Mouse (Mus musculus) forebrain, embryonic 11.5 days (tissue): ENCODE data around the gene Psmd4. TPM values are rescaled to one million over a fixed set of nuclear protein-coding genes. Genes with fewer than 3 reads are reported as not detected.
"Not testable (repeated sequence)": the region's sequence is repeated elsewhere in the genome, so short reads cannot be mapped to it uniquely, and the experiment has no call there.

ENCODE experiments used
- ATAC-seq: fragments of 200-750 bp; cut with Nextera tagmentation; replicated peaks from 2 replicates; pipeline ENCODE4 v1.8.0; 2017; ENCODE audit warnings: moderate TSS enrichment; ENCODE audit not compliant: low FRiP score
- DNase-seq: peaks from one replicate; pipeline ENCODE4 v3.0.0-alpha.2; 2017; ENCODE audit warnings: low spot score
- H3K27ac ChIP-seq: fragments of 300-500 bp; sonication (generic); 2 replicates; pipeline ENCODE4 v1.5.1; 2014; ENCODE audit warnings: low read depth, low read length
- H3K27me3 ChIP-seq: fragments of 300-500 bp; sonication (generic); 2 replicates; pipeline ENCODE4 v1.6.1; 2014; ENCODE audit warnings: mild to moderate bottlenecking, low read length, mixed read lengths; ENCODE audit not compliant: control insufficient read depth, insufficient read depth
- H3K36me3 ChIP-seq: fragments of 300-500 bp; sonication (generic); 2 replicates; pipeline ENCODE4 v1.6.1; 2014; ENCODE audit warnings: mild to moderate bottlenecking, low read length, moderate library complexity, mixed read lengths; ENCODE audit not compliant: control insufficient read depth, insufficient read depth
- H3K4me1 ChIP-seq: fragments of 300-500 bp; sonication (generic); replicated peaks from 2 replicates; pipeline ENCODE4 v1.6.1; 2014; ENCODE audit warnings: low read length, mixed read lengths; ENCODE audit not compliant: control insufficient read depth, insufficient read depth
- H3K4me2 ChIP-seq: fragments of 300-500 bp; sonication (generic); 2 replicates; pipeline ENCODE4 v1.6.1; 2014; ENCODE audit warnings: low read depth, mild to moderate bottlenecking, low read length, moderate library complexity, mixed read lengths; ENCODE audit not compliant: severe bottlenecking
- H3K4me3 ChIP-seq: fragments of 300-500 bp; sonication (generic); 2 replicates; pipeline ENCODE4 v1.5.1; 2014; ENCODE audit warnings: low read depth, low read length
- H3K9ac ChIP-seq: fragments of 300-500 bp; sonication (generic); 2 replicates; pipeline ENCODE4 v1.6.1; 2014; ENCODE audit warnings: low read length
- H3K9me3 ChIP-seq: fragments of 300-500 bp; sonication (generic); 2 replicates; pipeline ENCODE4 v1.6.1; 2016; ENCODE audit warnings: low read length, mixed read lengths; ENCODE audit not compliant: control insufficient read depth
- WGBS: fragments of 180-500 bp; shearing (Covaris S2); extraction: QIAGEN DNeasy Blood & Tissue Kit; methylation state at CpG from one replicate; pipeline ENCODE4 v1.1.7; 2014; 5-methylcytosine and 5-hydroxymethylcytosine counted together
- polyA plus RNA-seq: library from polyadenylated mRNA; unstranded; fragments of >200 nt; fragmentation: Nextera tagmentation; extraction: Ambion mirVana; gene quantifications from 2 replicates; pipeline ENCODE4 v1.2.1, GENCODE M21; 2014

Gene Psmd4
- polyA plus RNA-seq, 1 experiment from 2014 or later: 312 TPM

DNA sequence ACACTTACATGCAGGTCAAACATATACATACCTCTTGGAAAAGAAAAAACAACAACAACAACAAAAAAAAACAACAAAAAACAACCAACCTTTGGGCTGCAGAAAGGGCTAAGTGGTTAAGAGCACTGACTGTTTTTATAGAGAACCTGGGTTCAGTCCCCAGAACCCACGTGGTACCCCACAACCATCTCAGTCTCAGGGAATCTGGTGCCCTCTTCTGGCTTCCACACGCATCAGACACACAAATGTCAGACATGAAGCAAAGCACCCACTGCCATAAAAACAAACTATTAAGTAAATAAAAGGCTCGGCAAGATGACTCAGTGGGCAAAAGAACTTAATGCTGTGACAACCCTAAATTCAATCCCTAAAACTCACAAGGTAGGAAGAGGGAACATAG, 12.5 kb downstream of the Psmd4 start:
- no peak for ATAC-seq
- no peaks in the 10 kb centered on the region for H3K4me1 ChIP-seq
- no peaks in the 10 kb centered on the region for H3K9me3 ChIP-seq
- WGBS: 74% methylated on average over 3 of the region's 3 CpGs
- no peak overlapping the region for H3K9ac ChIP-seq
- H3K27me3 ChIP-seq: no peaks in the 10 kb centered on the region
- DNase-seq: no peak
- H3K4me3 ChIP-seq: no peak overlapping the region
- peaks cover 10% of the 10 kb centered on the region; the same call in 1 of the 2 replicates for H3K36me3 ChIP-seq
- H3K27ac ChIP-seq: no peak overlapping the region
- no peak overlapping the region for H3K4me2 ChIP-seq

DNA sequence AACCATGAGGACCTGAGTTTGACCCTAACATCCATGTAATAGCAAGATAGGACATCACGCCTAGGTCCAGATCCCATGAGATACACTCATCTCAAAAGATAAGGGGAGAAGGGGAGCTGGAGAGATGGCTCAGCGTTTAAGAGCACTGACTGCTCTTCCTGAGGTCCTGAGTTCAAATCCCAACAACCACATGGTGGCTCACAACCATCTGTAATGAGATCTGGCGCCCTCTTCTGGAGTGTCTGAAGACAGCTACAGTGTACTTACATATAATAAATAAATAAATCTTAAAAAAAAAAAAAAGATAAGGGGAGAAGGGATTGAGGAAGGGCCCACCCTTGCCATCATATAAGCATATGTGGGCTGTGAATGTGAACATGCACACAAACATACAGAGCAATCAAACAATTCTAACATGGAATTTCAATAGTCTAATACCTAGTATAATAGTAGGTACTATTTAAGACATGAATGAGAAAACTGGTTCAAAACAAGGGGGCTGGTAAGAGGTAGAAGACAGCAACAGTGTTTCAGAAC, 13.1 kb downstream of the Psmd4 start:
- not testable (repeated sequence) for H3K4me3 ChIP-seq, ATAC-seq, H3K4me1 ChIP-seq, H3K27ac ChIP-seq, H3K9me3 ChIP-seq, H3K9ac ChIP-seq, H3K4me2 ChIP-seq, H3K27me3 ChIP-seq, DNase-seq
- WGBS: 67% methylated on average over 3 of the region's 3 CpGs
- peaks cover 10% of the 10 kb centered on the region; the same call in 1 of the 2 replicates for H3K36me3 ChIP-seq

DNA sequence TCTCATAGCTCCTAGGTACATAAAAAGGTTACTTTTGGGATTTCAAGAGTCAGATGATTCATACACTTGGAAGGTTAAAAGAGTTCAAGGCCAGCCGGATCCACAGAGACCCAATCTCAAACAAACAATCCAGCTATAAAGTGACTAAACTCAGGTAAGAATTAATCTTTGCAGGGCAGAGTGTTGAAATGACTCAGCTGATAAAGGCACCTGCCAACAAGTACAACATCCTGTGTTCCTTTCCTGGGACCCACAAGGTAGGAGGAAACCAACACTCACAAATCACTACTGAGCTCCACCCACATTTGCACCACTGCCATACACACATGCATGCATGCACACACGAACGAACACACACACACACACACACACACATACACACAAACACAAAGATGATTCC, 13.8 kb downstream of the Psmd4 start:
- DNase-seq (no peak), ATAC-seq (no peak)
- no peak overlapping the region for H3K9ac ChIP-seq
- WGBS: 92% methylated on average over 3 of the region's 3 CpGs
- H3K27ac ChIP-seq: no peak overlapping the region
- H3K36me3 ChIP-seq: peaks cover 9% of the 10 kb centered on the region; the same call in 1 of the 2 replicates
- H3K4me3 ChIP-seq: no peak overlapping the region
- no peaks in the 10 kb centered on the region for H3K27me3 ChIP-seq
- no peak overlapping the region for H3K4me2 ChIP-seq
- no peaks in the 10 kb centered on the region for H3K9me3 ChIP-seq
- no peaks in the 10 kb centered on the region; the same call in 1 of the 2 replicates for H3K4me1 ChIP-seq

DNA sequence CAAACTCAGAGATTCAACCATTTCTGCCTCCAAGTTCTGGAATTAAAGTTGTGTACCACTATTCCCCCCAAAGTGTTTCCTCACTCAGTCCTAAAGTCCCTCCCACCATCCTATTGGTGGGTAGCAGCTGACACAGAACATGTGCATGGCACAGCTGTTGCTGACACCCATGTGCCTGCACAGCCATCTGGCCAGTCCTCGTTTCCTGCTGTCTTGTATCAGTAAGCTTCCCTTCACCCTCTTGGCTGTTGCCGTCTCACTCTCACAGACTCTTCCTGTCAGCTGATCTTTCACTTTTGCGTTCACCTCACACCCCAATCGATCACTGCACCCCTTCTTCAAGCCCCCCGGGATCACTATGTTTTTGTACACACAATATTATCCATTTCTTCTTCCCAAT, 14.7 kb downstream of the Psmd4 start:
- Histone ChIP-seq H3K9ac (no peak overlapping the region), H3K27me3 (no peaks in the 10 kb centered on the region), H3K4me3 (no peak overlapping the region), H3K9me3 (no peaks in the 10 kb centered on the region), H3K36me3 (peaks cover 4% of the 10 kb centered on the region; the same call in 1 of the 2 replicates), H3K27ac (no peak overlapping the region), H3K4me2 (no peak overlapping the region), H3K4me1 (no peaks in the 10 kb centered on the region; the same call in 1 of the 2 replicates)
- DNase-seq: no peak
- WGBS: 82% methylated on average over 5 of the region's 5 CpGs
- ATAC-seq: no peak

DNA sequence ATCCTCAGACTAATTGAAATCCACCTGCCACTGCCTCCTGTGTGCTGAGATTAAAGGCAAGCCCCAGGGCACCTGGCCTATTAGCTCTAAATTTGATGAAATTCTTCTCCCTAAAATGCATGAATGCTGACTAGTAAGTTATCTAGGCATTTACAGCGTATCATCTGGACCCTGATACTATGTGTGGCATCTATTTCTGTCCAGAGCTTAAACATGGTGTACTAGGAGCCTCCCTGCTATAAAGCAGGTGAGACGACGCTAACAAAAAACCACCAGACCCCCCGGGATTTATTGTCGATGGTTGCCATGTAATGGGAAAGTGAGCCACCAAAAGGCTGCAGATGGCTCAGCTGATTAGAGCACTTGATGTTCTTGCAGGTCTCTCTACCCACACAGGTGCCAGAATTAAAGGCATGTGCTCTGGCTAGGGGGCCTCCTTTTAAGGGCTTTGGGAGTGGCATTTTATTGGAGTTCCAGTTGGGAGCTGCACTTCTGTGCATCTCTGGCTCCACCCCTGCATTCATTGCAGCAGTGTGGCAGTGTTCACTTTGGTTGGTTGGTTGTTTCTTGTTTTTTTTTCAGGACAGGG, 15.3 kb downstream of the Psmd4 start:
- Histone ChIP-seq H3K27me3 (no peaks in the 10 kb centered on the region), H3K4me2 (no peak overlapping the region), H3K4me1 (no peaks in the 10 kb centered on the region; the same call in 1 of the 2 replicates), H3K36me3 (peaks cover 4% of the 10 kb centered on the region; the same call in 1 of the 2 replicates), H3K9ac (no peak overlapping the region), H3K9me3 (no peaks in the 10 kb centered on the region), H3K4me3 (no peak overlapping the region), H3K27ac (no peak overlapping the region)
- WGBS: 59% methylated on average over 5 of the region's 5 CpGs
- no peak for DNase-seq
- no peak for ATAC-seq

DNA sequence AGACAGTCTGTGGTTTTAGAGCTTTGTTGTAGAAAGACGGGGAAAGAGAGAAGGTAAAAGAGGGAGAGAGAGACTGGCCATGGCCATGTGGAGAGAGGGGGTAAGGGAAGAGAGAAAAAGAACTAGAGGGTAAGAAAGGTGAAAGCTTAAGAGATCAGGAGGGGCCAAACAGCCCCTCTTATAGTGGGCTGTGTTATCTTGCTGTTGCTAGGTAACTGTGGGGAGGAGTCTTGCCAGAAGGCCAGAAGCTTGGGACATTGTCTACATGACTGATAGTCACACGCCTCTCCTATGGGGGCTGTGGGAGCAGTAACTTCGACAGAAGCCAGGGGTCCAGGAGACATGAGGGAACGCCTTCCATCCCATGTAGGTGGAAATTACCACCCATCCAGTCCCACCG, 17.2 kb downstream of the Psmd4 start:
- Histone ChIP-seq H3K9me3 (no peaks in the 10 kb centered on the region), H3K27me3 (no peaks in the 10 kb centered on the region), H3K4me2 (no peak overlapping the region), H3K9ac (no peak overlapping the region), H3K4me1 (no peaks in the 10 kb centered on the region; the same call in 1 of the 2 replicates), H3K36me3 (no peaks in the 10 kb centered on the region), H3K27ac (no peak overlapping the region), H3K4me3 (no peak overlapping the region)
- WGBS: 54% methylated on average over 5 of the region's 5 CpGs
- no peak for ATAC-seq
- DNase-seq: no peak

DNA sequence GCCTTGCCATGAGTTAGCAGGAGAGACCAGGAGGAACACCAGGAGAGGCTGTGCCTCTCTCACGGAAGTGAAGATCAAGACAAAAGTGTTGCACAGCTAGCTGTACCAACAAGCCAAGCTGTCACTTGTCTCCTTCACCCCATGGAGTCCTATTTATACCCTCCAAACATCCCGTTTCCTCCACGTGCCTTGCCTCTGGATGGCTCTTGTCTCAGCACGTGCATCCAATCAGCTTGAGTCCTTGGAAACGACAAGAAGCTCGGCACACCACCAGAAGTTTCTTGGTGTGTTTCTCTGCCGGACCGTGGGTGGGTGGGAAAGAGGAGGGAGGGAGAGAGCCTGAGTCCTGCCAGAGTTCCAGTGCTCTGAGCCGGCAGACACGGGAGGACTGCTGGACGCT, 17.9 kb downstream of the Psmd4 start:
- Histone ChIP-seq H3K9me3 (no peaks in the 10 kb centered on the region), H3K4me1 (no peaks in the 10 kb centered on the region; the same call in 1 of the 2 replicates), H3K36me3 (no peaks in the 10 kb centered on the region), H3K4me3 (no peak overlapping the region), H3K9ac (no peak overlapping the region), H3K27me3 (no peaks in the 10 kb centered on the region), H3K4me2 (no peak overlapping the region), H3K27ac (no peak overlapping the region)
- 32% methylated on average over 11 of the region's 11 CpGs for whole genome bisulfite sequencing
- DNase-seq: no peak
- ATAC-seq: no peak

DNA sequence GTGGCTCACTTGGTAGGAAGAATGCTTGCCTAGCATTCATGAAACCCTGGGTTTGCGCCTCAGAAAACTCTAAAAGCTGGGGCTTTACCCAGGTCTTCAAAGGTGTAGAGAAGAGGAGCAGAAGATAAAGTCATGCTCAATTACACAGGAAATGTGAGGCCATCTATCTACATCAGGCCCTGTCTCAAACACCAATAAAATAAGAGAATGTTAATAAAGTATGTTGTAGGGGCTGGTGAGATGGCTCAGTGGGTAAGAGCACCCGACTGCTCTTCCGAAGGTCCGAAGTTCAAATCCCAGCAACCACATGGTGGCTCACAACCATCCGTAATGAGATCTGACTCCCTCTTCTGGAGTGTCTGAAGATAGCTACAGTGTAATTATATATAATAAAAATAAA, 21.5 kb downstream of the Psmd4 start:
- H3K4me2 ChIP-seq, H3K36me3 ChIP-seq, H3K4me3 ChIP-seq, H3K4me1 ChIP-seq, DNase-seq, ATAC-seq, H3K27ac ChIP-seq, H3K9me3 ChIP-seq, H3K9ac ChIP-seq, H3K27me3 ChIP-seq: not testable (repeated sequence)
- WGBS: 97% methylated on average over 5 of the region's 5 CpGs

DNA sequence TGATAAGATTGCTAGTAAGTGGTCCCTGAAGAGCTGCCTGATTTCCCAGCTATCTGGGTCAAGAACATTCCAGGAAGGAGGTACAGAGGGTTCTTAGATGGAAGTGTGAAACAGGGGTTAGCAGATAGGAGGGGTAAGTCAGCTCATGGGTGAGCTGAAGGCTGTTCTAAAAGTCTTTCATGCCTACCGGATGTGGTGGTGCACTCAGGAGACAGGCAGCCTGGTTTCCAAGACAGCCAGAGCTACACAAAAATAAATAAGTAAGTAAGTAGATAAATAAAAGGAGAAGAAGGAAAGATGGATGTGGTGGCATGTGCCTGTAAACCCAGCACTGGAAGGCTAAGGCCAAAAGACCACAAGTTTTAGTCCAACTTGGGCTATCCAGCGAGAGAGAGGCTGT, 23.7 kb downstream of the Psmd4 start:
- Histone ChIP-seq H3K4me3 (no peak overlapping the region), H3K4me1 (peaks cover 9% of the 10 kb centered on the region; the same call in 1 of the 2 replicates), H3K27me3 (no peaks in the 10 kb centered on the region), H3K27ac (no peak overlapping the region), H3K4me2 (no peak overlapping the region), H3K9ac (no peak overlapping the region), H3K9me3 (no peaks in the 10 kb centered on the region), H3K36me3 (no peaks in the 10 kb centered on the region)
- DNase-seq: no peak
- 85% methylated on average over 2 of the region's 2 CpGs for WGBS
- ATAC-seq: no peak
